Mouse (Mus musculus) embryonic facial prominence, embryonic 14.5 days (tissue): Measurements from ENCODE around the gene Smg9. TPM values are rescaled to one million over a fixed set of nuclear protein-coding genes. Genes with fewer than 3 reads are reported as not detected.

ENCODE experiments used
- ATAC-seq: fragments of 200-750 bp; cut with Nextera tagmentation; 2 replicates; pipeline ENCODE4 v1.8.0; 2017; ENCODE audit warnings: low read depth, moderate number of reproducible peaks, moderate TSS enrichment
- DNase-seq: peaks from one replicate; pipeline ENCODE4 v3.0.0-alpha.2; 2015; ENCODE audit warnings: low spot score
- H3K27ac ChIP-seq: fragments of 300-500 bp; sonication (generic); replicated peaks from 2 replicates; pipeline ENCODE4 v1.5.1; 2014; ENCODE audit warnings: low read depth, mild to moderate bottlenecking, low read length, moderate library complexity
- H3K27me3 ChIP-seq: fragments of 300-500 bp; sonication (generic); replicated peaks from 2 replicates; pipeline ENCODE4 v1.6.1; 2014; ENCODE audit warnings: low read length; ENCODE audit not compliant: control insufficient read depth, insufficient read depth
- H3K36me3 ChIP-seq: fragments of 300-500 bp; sonication (generic); 2 replicates; pipeline ENCODE4 v1.6.1; 2014; ENCODE audit warnings: low read length, mixed read lengths; ENCODE audit not compliant: control insufficient read depth, insufficient read depth
- H3K4me1 ChIP-seq: fragments of 300-500 bp; sonication (generic); 2 replicates; pipeline ENCODE4 v1.6.1; 2014; ENCODE audit warnings: antibody characterized with exemption, low read length; ENCODE audit not compliant: control insufficient read depth, insufficient read depth
- H3K4me2 ChIP-seq: fragments of 300-500 bp; sonication (generic); 2 replicates; pipeline ENCODE4 v1.6.1; 2014; ENCODE audit warnings: low read depth, mild to moderate bottlenecking, low read length, moderate library complexity, mixed read lengths
- H3K4me3 ChIP-seq: fragments of 300-500 bp; sonication (generic); 2 replicates; pipeline ENCODE4 v1.5.1; 2014; ENCODE audit warnings: low read depth, mild to moderate bottlenecking, low read length
- H3K9ac ChIP-seq: fragments of 300-500 bp; sonication (generic); 2 replicates; pipeline ENCODE4 v1.6.1; 2014; ENCODE audit warnings: low read depth, mild to moderate bottlenecking, low read length, moderate library complexity, mixed read lengths
- H3K9me3 ChIP-seq: fragments of 300-500 bp; sonication (generic); 2 replicates; pipeline ENCODE4 v1.6.1; 2016; ENCODE audit warnings: low read length; ENCODE audit not compliant: control insufficient read depth
- WGBS: fragments of 180-500 bp; shearing (Covaris S2); extraction: QIAGEN DNeasy Blood & Tissue Kit; methylation state at CpG from one replicate; pipeline ENCODE4 v1.1.7; 2014; 5-methylcytosine and 5-hydroxymethylcytosine counted together
- polyA plus RNA-seq: library from polyadenylated mRNA; unstranded; fragments of >200 nt; fragmentation: Nextera tagmentation; extraction: Ambion mirVana; gene quantifications from 2 replicates; pipeline ENCODE4 v1.2.1, GENCODE M21; 2014

The Smg9 gene
- polyA plus RNA-seq, 1 experiment from 2014 or later = 17.6 TPM

- Histone ChIP-seq H3K27ac (no peak overlapping the region), H3K4me3 (no peak overlapping the region), H3K27me3 (no peaks in the 10 kb centered on the region), H3K36me3 (no peaks in the 10 kb centered on the region), H3K4me1 (no peaks in the 10 kb centered on the region), H3K4me2 (no peak overlapping the region), H3K9me3 (no peaks in the 10 kb centered on the region), H3K9ac (no peak overlapping the region)
- no peak for ATAC-seq
- DNase-seq = peak; percentile 36
- 52% methylated on average over 14 of the region's 14 CpGs for WGBS
Measured at GRCm38 (mm10) chr7:24448782-24449517, 49.5 kb downstream of the Smg9 start.

GRCm38 (mm10) chr7:24450585-24451017 lies 51.2 kb downstream of the Smg9 start:
- DNase-seq (no peak), ATAC-seq (no peak)
- Histone ChIP-seq H3K9me3 (no peaks in the 10 kb centered on the region), H3K36me3 (no peaks in the 10 kb centered on the region), H3K4me1 (no peaks in the 10 kb centered on the region), H3K4me3 (no peak overlapping the region), H3K4me2 (no peak overlapping the region), H3K27me3 (no peaks in the 10 kb centered on the region), H3K9ac (no peak overlapping the region), H3K27ac (no peak overlapping the region)
- WGBS = 55% methylated on average over 7 of the region's 9 CpGs

GRCm38 (mm10) chr7:24451855-24452311 lies 52.5 kb downstream of the Smg9 start, which contains the start of gene Irgc1:
Gene Irgc1 (minus strand): TSS chr7:24452297.
- Histone ChIP-seq H3K4me3 (no peak within 1 kb of the TSS), H3K9me3 (no peaks in the 10 kb centered on the region), H3K27me3 (no peaks in the 10 kb centered on the region), H3K36me3 (no peaks in the 10 kb centered on the region), H3K27ac (no peak within 1 kb of the TSS), H3K4me2 (no peak within 1 kb of the TSS), H3K4me1 (no peaks in the 10 kb centered on the region), H3K9ac (no peak within 1 kb of the TSS)
- ATAC-seq = no peak
- 76% methylated on average over 9 of the region's 9 CpGs for WGBS
- no peak for DNase-seq

- Histone ChIP-seq H3K27me3 (no peaks in the 10 kb centered on the region), H3K36me3 (no peaks in the 10 kb centered on the region), H3K4me3 (no peak overlapping the region), H3K4me2 (no peak overlapping the region), H3K27ac (no peak overlapping the region), H3K9me3 (no peaks in the 10 kb centered on the region), H3K4me1 (no peaks in the 10 kb centered on the region), H3K9ac (no peak overlapping the region)
- 76% methylated on average over 2 of the region's 2 CpGs for WGBS
- no peak for DNase-seq
- no peak for ATAC-seq
Measured at GRCm38 (mm10) chr7:24454199-24454598, 54.8 kb downstream of the Smg9 start.

GRCm38 (mm10) chr7:24455726-24456125 lies 56.3 kb downstream of the Smg9 start:
- 75% methylated on average over 5 of the region's 5 CpGs for WGBS
- ATAC-seq = no peak

GRCm38 (mm10) chr7:24457726-24458370 lies 58.4 kb downstream of the Smg9 start:
- H3K4me1 ChIP-seq = peaks cover 11% of the 10 kb centered on the region
- H3K9ac ChIP-seq = no peak overlapping the region
- no peak for DNase-seq
- ATAC-seq = no peak
- H3K4me3 ChIP-seq = no peak overlapping the region
- no peak overlapping the region for H3K4me2 ChIP-seq
- 64% methylated on average over 10 of the region's 10 CpGs for WGBS
- no peaks in the 10 kb centered on the region for H3K27me3 ChIP-seq
- no peaks in the 10 kb centered on the region for H3K36me3 ChIP-seq
- no peak overlapping the region for H3K27ac ChIP-seq
- no peaks in the 10 kb centered on the region for H3K9me3 ChIP-seq

More at GRCm38 (mm10) chr7:24455726-24456125, 56.3 kb downstream of the Smg9 start:
- Histone ChIP-seq H3K9ac (no peak overlapping the region), H3K36me3 (no peaks in the 10 kb centered on the region), H3K27me3 (no peaks in the 10 kb centered on the region), H3K4me2 (no peak overlapping the region), H3K27ac (no peak overlapping the region), H3K4me3 (no peak overlapping the region), H3K9me3 (no peaks in the 10 kb centered on the region), H3K4me1 (no peaks in the 10 kb centered on the region)
- no peak for DNase-seq

GRCm38 (mm10) chr7:24459440-24459839 lies 60.0 kb downstream of the Smg9 start:
- no peak overlapping the region for H3K4me2 ChIP-seq
- H3K4me1 ChIP-seq = peaks cover 14% of the 10 kb centered on the region
- H3K9me3 ChIP-seq = no peaks in the 10 kb centered on the region
- H3K27ac ChIP-seq = no peak overlapping the region
- H3K27me3 ChIP-seq = no peaks in the 10 kb centered on the region
- no peaks in the 10 kb centered on the region for H3K36me3 ChIP-seq
- H3K4me3 ChIP-seq = no peak overlapping the region
- H3K9ac ChIP-seq = no peak overlapping the region
- no peak for DNase-seq
- no peak for ATAC-seq
- WGBS = 77% methylated on average over 5 of the region's 5 CpGs

GRCm38 (mm10) chr7:24459843-24460242 lies 60.4 kb downstream of the Smg9 start:
- no peak for DNase-seq
- peaks cover 14% of the 10 kb centered on the region for H3K4me1 ChIP-seq
- no peak overlapping the region for H3K4me2 ChIP-seq
- no peak for ATAC-seq
- no peaks in the 10 kb centered on the region for H3K9me3 ChIP-seq
- no peak overlapping the region for H3K27ac ChIP-seq
- no peaks in the 10 kb centered on the region for H3K36me3 ChIP-seq
- H3K4me3 ChIP-seq = no peak overlapping the region
- no peaks in the 10 kb centered on the region for H3K27me3 ChIP-seq
- 60% methylated on average over 3 of the region's 3 CpGs for WGBS
- H3K9ac ChIP-seq = no peak overlapping the region
